Mouse (Mus musculus) CD8-positive naive resting alpha-beta T cell, adult 2 months (primary cell): ENCODE results near the gene Cmya5.
"Not testable (repeated sequence)": the region's sequence is repeated elsewhere in the genome, so short reads cannot be mapped to it uniquely, and the experiment has no call there.

Source experiments
- DNase-seq, 2 experiments: peaks; one replicate each; pipeline ENCODE4 v3.0.0; 2022; ENCODE audit warnings: low read depth in 2 of 2, low spot score in 2 of 2

The Cmya5 gene

GRCm38 (mm10) chr13:93144336-93145167 lies at the start of gene Cmya5:
Cmya5 (minus strand) TSS chr13:93144724.
- peak; percentile 4 to 6 for DNase-seq

DNA sequence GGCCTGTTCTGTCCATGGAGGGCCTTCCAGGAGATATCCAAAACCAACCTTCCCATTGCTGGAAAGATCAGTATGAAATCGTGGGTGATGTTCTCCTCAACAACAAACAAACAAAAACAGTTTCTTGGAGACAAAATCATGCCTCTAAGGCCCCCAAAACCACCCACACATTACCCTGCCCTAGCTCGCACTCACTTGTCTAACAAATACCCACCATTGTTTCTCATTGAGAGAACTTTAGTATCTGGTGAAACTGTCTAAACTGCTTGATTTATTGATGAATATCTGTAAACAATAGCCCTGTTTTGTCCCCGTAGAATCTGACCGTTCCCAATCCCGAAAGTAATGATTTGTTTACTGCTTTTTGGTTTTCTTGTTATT lies 48.1 kb upstream of the Cmya5 start:
- no peak for DNase-seq

GRCm38 (mm10) chr13:93191831-93192645 lies 47.5 kb upstream of the Cmya5 start, which contains the start of gene Tent2:
Tent2 (minus strand) TSS chr13:93192385.
- peak; percentile 80 for DNase-seq

- DNase-seq = no peak
Measured at GRCm38 (mm10) chr13:93189416-93189815, 44.9 kb upstream of the Cmya5 start.

- no peak for DNase-seq
Measured at GRCm38 (mm10) chr13:93188738-93189137, 44.2 kb upstream of the Cmya5 start.

DNA sequence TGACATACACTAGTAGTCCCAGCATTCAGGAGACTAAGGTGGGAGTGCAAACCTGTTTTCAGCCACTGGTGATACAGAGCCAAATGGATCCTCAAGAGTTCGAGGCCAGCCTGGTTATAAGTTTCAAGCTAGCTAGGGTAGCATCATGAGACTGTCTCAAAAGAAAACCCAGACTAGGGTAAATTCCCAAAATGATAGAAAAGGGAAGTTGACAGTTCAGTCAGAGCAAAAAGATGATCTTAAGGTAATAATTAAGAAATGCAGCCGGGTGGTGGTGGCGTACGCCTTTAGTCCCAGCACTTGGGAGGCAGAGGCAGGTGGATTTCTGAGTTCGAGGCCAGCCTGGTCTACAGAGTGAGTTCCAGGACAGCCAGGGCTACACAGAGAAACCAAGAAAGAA lies 43.3 kb upstream of the Cmya5 start:
- not testable (repeated sequence) for DNase-seq

- DNase-seq = no peak
Measured at GRCm38 (mm10) chr13:93180351-93180750, 35.8 kb upstream of the Cmya5 start.

DNA sequence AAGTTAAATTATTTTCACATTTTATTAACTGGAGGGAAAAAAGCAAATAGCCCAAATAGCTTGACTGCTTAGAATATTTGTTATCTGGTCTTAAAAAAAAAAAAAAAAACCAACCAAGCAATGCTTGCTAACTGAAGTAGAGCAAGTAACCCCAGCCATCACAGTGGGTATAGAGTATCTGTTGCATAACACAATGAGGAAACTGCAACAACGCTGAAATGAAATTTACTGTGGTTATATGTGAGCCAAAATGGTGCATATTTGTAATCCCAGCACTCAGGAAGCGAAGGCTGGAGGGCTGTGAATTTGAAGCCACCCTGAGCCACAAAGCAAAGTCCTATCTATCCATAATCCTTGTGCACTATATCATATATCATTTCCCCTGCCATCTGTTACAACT lies 35.0 kb upstream of the Cmya5 start:
- no peak for DNase-seq

DNA sequence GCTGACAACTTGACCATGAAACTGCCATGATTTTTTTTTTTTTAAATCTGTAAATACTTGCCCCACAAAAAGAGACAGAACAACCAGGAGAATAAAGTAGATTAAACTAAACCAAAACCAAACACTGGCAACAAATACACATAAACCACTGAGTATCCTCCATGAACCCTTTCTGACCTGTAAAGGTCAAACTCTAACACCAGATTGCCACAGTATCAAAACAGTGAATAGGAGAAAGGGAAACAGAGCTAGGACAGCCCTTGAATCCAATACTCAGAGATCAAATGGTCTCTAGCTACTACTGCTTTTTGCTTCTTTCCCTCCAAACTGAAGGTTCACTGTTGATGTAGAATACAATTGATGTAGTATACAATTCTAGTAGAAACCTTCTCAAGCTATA lies 33.0 kb upstream of the Cmya5 start:
- DNase-seq = no peak

DNA sequence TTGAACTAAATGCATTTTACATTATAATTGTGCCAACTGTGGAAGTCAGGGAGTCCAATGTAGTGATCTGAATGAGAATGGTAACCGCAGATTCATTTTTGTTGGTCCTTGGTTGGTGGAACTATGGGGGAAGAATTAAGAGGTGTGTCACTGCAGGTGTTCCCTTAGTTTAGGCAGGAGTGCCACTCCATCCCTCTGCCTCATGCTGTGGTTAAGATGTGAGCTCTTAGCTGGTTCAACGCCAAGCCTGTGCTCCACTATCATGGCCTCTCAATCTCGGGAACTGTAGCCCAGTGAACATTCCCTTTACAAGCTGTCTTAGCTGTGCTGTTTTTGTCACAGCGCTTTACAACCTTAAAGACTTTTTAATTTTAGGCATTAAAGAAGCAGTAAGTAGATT lies 18.8 kb upstream of the Cmya5 start:
- DNase-seq = no peak

- DNase-seq = no peak
Measured at GRCm38 (mm10) chr13:93162456-93162855, 17.9 kb upstream of the Cmya5 start.

GRCm38 (mm10) chr13:93158261-93158660 lies 13.7 kb upstream of the Cmya5 start:
- no peak for DNase-seq

DNA sequence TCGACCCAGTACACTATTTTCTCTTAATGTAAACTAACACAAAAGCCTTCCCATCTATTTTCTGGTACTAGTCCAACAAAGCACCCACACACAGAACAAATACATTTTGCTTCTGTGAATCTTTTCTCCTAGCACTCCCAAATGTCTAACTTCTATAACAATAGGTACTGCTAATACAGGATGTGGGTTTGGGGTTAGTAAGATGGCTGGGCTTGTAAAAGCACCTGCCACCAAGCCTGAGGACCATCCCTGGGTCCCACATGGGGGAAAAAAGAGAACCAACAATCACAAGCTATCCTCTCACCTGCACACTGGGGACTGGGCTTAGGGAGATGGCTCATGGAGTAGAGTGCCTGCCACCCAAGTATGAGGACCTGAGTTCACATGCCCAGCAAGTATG lies 8.8 kb upstream of the Cmya5 start:
- no peak for DNase-seq

DNA sequence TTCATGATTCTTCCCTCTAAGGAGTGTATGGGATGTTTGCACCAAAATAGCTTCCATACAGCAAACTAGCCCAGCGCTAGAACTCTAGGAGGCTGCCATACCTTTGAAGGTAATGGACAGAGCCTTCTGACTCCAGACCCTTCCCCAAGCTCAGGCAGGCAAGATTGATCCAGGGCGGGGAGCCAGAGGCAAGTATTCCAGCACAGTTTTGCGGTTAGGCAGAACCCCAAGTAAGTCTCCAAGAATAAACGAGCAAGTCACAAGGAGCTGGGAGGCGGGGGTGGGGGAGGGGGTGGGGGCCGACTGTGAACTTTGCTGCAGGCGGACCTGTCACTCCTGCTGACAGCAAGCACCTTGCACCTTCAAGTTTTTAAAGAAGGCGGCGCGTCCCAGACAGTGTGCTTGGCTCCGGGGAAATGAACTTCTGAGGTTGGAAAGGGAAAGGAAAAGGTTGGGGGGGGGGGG lies 673 bp downstream of the Cmya5 start:
- DNase-seq = no peak

- no peak for DNase-seq
Measured at GRCm38 (mm10) chr13:93141184-93141583, 3.3 kb downstream of the Cmya5 start.

DNA sequence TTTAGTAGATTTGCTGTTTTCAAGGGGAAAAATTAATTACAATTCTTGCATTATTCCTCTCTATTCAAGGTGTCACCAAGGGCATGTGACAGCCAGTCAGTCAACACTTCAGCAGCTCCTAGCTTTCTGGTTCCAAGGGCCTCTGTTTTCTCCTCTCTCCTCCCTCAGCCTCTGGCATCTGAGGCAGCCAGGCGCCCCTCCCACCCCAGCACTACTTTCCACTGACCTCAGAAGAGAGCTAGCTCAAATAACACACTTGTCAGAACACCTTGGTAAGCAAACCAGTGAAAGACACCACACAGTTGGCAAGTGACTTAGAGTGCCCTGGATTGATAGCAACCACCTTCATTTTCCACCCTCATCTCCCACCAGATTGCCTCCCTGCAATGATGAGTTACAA lies 6.5 kb downstream of the Cmya5 start:
- no peak for DNase-seq

- DNase-seq = no peak
Measured at GRCm38 (mm10) chr13:93137098-93137497, 7.4 kb downstream of the Cmya5 start.

DNA sequence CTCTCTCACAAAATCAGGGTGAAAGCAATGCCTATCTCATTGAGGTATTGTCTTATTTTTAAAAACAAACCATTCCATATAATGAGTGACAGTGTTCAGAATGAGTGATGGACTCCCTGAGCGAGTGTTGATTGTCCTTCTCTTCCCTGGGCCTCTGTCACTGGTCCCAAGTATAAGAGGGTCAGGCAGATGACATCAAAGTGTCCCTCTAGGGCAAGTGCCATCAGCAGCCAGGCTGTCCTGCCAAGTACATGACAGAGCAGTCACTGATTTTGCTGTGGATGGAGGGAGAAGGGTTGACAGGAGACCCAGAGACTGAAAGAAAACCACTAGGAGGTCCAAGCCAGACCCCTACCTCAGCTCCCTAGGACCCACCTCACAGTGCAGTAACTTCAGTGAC lies 8.3 kb downstream of the Cmya5 start:
- no peak for DNase-seq

DNA sequence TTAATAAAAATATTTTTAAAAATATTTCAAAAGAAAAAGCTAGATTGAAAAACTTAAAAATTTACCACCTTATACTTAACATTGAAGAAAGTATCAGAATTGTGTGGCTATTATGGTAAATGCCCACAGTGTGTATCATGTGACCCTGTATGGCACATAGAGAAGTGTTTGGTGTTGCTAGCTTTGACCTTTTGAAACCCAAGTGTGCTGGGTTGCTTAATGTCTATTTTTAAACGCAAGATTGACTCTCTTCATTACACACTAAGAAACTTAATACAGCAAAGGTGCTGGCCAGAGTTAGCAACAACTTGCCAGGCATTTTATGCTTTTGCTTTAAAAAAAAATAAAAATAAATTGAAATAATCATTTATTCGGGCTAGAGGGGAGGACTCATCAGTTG lies 9.0 kb downstream of the Cmya5 start:
- no peak for DNase-seq

DNA sequence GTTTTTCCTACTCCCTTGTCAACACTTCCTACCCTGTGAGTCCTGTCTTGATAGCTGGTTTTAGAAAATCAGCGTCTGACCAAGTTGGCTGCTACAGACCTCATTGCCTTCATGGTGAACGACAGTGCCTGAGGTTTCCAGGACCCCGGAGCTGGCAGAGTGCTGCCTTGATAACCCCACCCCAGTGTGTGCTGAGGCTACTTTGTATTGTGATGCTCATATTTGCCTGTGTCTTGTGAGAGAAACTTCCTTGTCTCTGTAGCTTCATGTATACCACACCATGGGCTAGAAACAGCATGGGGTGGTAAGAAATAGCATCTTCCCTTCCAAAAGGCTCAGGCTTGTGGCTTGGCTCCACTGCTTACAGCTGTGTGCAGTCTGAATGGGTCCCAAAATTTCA lies 13.8 kb downstream of the Cmya5 start:
- DNase-seq = no peak

DNA sequence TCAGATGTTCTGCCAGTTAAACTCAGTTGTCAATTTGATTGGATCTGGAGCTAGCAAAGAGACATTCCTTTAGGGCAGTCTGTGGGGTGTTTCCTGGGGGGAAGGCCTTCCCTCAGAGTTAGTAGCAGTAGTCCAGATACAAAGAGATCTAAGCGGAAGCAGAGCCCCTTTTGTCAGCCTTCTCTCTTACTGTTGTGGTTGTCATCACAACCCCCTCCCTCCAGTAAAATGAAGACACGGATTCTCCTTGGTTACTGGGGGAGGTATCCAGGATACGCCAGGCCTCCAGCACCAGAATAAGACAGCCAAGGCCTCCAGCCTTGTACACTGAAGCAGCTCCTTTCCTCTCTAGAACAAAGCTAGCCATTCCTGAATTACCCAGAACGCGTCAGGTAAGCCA lies 15.6 kb downstream of the Cmya5 start:
- DNase-seq = no peak
